Mouse (Mus musculus) Patski (cell line): Measurements from ENCODE around the gene Itpr1. TPM values are rescaled to one million over a fixed set of nuclear protein-coding genes. Genes with fewer than 3 reads are reported as not detected.
A peak's percentile ranks its signal among the peaks of the same experiment; 100 is the strongest.
"Not testable (repeated sequence)": the region's sequence is repeated elsewhere in the genome, so short reads cannot be mapped to it uniquely, and the experiment has no call there.

ENCODE experiments used
- ATAC-seq: fragments of 100-300 bp; one replicate; pipeline ENCODE4 v1.8.0; 2021
- CTCF ChIA-PET: fragments of 350-600 bp; sonication (Branson Sonifier 250); formaldehyde crosslinking; loops from one replicate; lab custom pipeline; 2022; ENCODE audit warnings: inconsistent platforms; lab: Charles Lee
- POLR2A ChIA-PET: fragments of 350-600 bp; sonication (Branson Sonifier 250); formaldehyde crosslinking; loops from one replicate; lab custom pipeline; 2022; ENCODE audit warnings: antibody characterized with exemption, inconsistent platforms; lab: Charles Lee
- DNase-seq: peaks from one replicate; pipeline ENCODE4 v3.0.0-alpha.2; 2011; ENCODE audit warnings: low read depth, low spot score
- H3K27me3 ChIP-seq: fragments of 371-371 bp; one replicate; pipeline ENCODE4 v1.5.1; 2021
- CTCF ChIP-seq: fragments of 100-300 bp; IDR thresholded peaks from one replicate; pipeline ENCODE4 v1.5.1; 2021
- in situ Hi-C: fragments of 300-500 bp; cut with MboI; formaldehyde crosslinking; loops from 3 replicates; pipeline ENCODE4 v1.11.1; 2018; ENCODE audit warnings: low pct_unique_long_range_greater_than_20kb, mixed read lengths
- polyA plus RNA-seq: library from polyadenylated mRNA; unstranded; gene quantifications from one replicate; pipeline ENCODE4 v1.2.3, GENCODE M21; 2021

The Itpr1 gene
- polyA plus RNA-seq, 1 experiment from 2014 or later = 67.1 TPM

DNA sequence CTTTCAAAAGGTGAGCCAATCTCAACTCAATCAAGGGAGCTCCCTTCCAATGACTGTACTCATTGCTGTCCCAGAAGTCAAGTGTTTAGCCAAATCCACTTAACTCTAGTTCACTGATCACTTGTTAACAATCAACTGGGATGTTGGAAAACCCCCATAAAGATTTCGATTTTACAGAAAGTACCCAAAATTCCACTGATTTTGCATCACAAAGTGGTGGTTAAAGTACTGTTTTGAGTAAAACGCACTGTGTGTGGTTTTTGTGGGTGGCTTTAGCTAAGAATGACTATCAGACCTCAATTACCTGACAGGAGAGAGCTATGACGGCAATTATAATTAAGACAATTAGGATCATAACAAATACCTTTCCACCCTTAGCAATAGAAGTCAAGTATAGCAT lies 340.1 kb downstream of the Itpr1 start:
- in situ Hi-C loops = no loop called here
- no peak for ATAC-seq
- no peaks in the 10 kb centered on the region for H3K27me3 ChIP-seq
- ChIA-PET POLR2A (interaction anchor here (0.6 kb wide), 1 partner anchor 15 kb away, joined by 4 read pairs; no protein-coding TSS in a partner anchor), CTCF (interaction anchor here (1.2 to 1.9 kb wide), 3 partner anchors 10 to 19 kb away, joined by 3 to 9 read pairs (median 3); no protein-coding TSS in a partner anchor)
- no peak for DNase-seq
- no peak for TF ChIP-seq CTCF

DNA sequence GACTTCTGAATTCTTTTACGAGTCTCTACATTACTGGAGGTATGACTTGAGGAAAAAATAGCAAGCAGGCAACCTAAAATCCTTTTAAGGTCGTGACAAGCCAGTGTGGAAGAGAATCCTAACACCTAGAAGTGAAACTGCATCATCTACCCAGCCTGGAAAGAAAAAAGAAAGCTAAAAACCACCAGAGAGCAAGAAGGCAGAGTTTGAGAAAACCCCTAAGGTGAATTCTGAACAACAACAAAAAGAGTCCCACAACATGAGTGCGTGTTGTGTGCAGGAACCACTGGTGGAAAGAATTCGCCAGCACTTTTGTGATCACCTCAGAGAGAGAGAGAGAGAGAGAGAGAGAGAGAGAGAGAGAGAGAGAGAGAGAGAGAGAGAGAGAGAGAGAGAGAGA lies 340.6 kb downstream of the Itpr1 start:
- no peaks in the 10 kb centered on the region for H3K27me3 ChIP-seq
- TF ChIP-seq CTCF = no peak
- in situ Hi-C loops = no loop called here
- CTCF ChIA-PET = interaction anchor here (1.2 to 1.9 kb wide), 5 partner anchors 10 to 104 kb away, joined by 3 to 9 read pairs (median 3); no protein-coding TSS in a partner anchor
- POLR2A ChIA-PET = interaction anchor here (0.6 kb wide), 1 partner anchor 15 kb away, joined by 4 read pairs; no protein-coding TSS in a partner anchor
- ATAC-seq = no peak
- DNase-seq = no peak

DNA sequence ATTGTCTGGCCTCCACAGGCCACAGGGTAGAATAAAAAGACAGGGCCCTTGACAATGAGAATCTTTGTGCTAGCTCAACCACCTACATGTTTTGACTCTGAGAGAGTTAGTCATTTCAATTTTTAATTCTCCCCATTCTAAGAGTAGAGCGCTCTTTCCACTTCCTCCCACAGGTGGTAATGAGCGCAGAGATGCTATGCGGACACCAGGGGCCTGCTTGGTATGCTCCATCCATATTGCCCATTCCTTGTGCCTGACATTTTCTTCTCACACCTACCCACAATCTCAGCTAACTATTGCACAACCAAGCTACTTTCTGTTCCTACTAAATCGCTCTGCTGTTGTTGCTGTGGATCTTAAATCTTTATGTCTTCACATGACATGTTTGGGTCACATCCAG lies 341.5 kb downstream of the Itpr1 start:
- ATAC-seq (no peak), DNase-seq (no peak)
- in situ Hi-C loops = no loop called here
- TF ChIP-seq CTCF = no peak
- H3K27me3 ChIP-seq = no peaks in the 10 kb centered on the region
- POLR2A ChIA-PET = interaction anchor here (0.7 kb wide), 1 partner anchor 211 kb away, joined by 5 read pairs; no protein-coding TSS in a partner anchor
- CTCF ChIA-PET = interaction anchor here (1.1 to 1.6 kb wide), 4 partner anchors 12 to 104 kb away, joined by 3 to 4 read pairs (median 4); no protein-coding TSS in a partner anchor

DNA sequence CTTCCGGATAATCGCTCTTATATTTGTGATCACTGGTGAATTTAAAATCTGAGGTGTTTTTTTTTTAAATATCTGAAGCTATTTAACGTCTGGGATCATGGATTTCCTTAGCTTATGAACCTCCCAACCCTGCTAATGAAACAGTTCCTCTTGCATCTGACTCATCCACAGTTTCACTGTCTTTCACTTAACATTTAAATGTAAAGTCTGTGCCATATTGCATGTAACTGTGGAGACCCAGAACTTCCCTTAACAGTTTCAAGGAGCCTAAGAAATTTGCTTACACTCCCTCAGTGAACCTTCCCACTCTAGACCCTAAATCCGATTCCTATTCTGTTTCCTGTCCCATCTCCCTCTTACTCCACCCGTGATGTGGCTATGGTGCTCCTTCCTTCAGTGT lies 342.0 kb downstream of the Itpr1 start:
- POLR2A ChIA-PET = interaction anchor here (0.7 kb wide), 1 partner anchor 211 kb away, joined by 5 read pairs; no protein-coding TSS in a partner anchor
- ATAC-seq (no peak), DNase-seq (no peak)
- CTCF ChIA-PET = interaction anchor here (1.1 to 1.6 kb wide), 4 partner anchors 11 to 103 kb away, joined by 3 to 4 read pairs (median 4); no protein-coding TSS in a partner anchor
- no peaks in the 10 kb centered on the region for H3K27me3 ChIP-seq
- TF ChIP-seq CTCF = no peak
- in situ Hi-C loops = no loop called here

DNA sequence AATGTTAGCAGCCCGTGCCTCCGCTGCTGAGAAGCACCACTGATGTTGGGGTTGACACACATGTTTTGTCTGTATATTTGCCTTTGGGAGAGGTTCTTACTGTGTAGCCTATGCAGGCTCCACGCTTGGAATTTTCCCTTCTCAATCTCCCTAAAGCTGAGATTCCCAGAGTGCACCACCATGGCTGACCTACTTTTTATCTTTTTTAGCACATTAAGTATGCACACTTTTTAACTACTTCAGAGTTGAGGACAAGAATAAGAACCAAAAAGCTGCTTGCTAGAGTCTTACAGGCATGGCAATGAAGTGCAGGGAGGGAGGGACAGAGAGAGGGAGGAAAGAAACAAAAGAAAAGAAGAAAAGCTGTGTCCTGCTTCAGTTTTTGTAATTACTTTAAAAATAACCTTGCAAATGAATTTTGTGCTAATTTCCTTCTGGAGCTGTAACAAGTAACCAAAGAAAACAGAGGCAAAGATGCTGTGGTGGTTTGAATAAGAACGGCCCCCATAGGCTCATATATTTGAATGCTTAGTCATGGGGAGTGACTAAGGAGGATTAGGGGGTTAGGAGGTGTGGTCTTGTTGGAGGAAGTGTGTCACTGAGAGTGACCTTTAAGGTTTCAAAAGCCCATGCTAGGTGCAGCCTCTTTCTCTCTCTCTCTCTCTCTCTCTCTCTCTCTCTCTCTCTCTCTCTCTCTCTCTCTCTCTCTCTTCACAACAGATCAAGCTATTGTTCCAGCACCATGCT lies 344.9 kb downstream of the Itpr1 start:
- ATAC-seq = no peak
- in situ Hi-C loops = no loop called here
- ChIA-PET POLR2A (no interaction called here), CTCF (no interaction called here)
- DNase-seq = no peak
- TF ChIP-seq CTCF = no peak
- no peaks in the 10 kb centered on the region for H3K27me3 ChIP-seq

DNA sequence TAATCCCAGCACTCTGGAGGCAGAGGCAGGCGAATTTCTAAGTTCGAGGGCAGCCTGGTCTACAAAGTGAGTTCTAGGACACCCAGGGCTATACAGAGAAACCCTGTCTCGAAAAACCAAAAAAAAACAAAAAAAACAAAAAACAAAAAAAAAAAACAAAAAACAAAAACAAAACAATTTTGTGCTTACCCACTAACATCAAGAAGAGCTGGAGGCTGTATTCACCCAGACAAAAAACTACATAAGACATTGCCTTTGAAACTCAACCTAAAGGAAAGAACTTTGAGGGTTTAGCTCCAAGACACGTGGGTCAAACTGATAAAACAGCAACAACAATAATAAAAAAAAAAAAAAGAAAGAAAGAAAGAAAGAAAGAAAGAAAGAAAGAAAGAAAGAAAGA lies 346.3 kb downstream of the Itpr1 start:
- H3K27me3 ChIP-seq, in situ Hi-C loops, DNase-seq, ATAC-seq: not testable (repeated sequence)
- POLR2A ChIA-PET = interaction anchor here (0.7 kb wide), 1 partner anchor 12 kb away, joined by 3 read pairs; no protein-coding TSS in a partner anchor
- CTCF ChIA-PET = interaction anchor here (1.2 kb wide), 1 partner anchor 20 kb away, joined by 3 read pairs; no protein-coding TSS in a partner anchor

DNA sequence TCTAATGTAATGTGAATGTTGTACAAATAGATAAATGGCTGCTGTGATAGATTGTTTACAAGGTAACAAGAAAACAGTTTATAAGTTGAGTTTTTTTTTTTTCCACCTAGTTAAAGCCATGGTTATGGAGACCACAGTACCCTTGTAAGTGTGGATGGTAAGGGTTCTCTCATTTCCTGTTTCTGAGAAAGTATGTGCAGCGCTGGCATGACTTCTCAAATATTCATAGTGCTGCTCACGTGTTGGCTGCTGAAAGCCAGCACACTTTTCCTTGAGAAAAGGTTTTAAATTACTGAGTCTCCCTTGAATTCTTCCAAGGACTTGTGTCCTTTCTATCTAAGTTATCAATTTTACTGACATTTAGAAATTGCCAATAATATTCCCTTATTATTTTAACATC lies 350.1 kb downstream of the Itpr1 start:
- no peak for DNase-seq
- no peak for ATAC-seq
- in situ Hi-C loops = no loop called here
- TF ChIP-seq CTCF = no peak
- ChIA-PET CTCF (interaction anchor here (1.1 kb wide), 1 partner anchor 11 kb away, joined by 3 read pairs; no protein-coding TSS in a partner anchor), POLR2A (interaction anchor here (0.6 kb wide), 1 partner anchor 33 kb away, joined by 5 read pairs; no protein-coding TSS in a partner anchor)
- H3K27me3 ChIP-seq = no peaks in the 10 kb centered on the region

DNA sequence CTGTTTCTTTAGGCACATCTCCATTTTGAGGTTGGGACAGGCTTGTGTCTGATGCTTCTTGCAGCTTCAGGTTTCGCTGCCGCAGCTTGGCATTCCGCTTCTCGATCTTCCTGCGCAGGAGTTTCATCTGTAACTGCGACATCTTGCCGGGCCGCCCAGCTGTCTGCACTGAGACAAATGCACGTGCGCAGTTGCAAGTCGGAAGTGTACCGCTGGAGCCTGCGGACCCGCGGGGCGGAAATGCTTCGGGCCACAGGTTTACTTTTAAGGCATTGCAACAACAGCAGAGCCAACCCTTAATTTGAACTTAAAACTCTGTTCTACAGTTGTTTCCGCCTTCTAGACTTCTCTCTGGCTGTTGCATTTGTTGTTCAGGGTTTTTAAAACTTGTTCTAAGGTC lies 352.6 kb downstream of the Itpr1 start:
- DNase-seq, POLR2A ChIA-PET, ATAC-seq, in situ Hi-C loops, H3K27me3 ChIP-seq: not testable (repeated sequence)
- CTCF ChIA-PET = interaction anchor here (1.1 to 2.3 kb wide), 3 partner anchors 11 to 15 kb away, joined by 3 to 9 read pairs (median 4); no protein-coding TSS in a partner anchor

DNA sequence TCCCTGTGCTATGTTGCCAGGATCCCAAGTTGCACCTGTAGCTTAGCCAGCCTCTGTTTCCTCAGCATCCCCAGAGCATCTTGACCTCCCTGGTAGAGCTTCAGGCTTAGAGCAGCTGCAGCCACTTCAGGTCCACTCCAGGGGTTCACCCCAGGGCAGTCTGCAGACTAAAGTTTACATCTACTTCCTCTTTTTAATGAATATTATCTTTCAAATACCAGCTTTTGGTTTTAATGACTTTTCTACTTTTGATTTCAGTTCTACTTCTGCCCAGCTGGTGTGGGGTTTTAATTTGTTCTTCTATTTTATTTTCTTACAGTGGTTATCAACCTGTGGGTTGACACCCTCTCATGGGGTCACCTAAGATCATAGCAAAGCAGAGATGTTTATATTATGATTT lies 353.7 kb downstream of the Itpr1 start:
- CTCF ChIA-PET = interaction anchor here (1.1 to 2.3 kb wide), 4 partner anchors 12 to 34 kb away, joined by 3 to 9 read pairs (median 4); no protein-coding TSS in a partner anchor
- DNase-seq (no peak), ATAC-seq (no peak)
- in situ Hi-C loops = no loop called here
- POLR2A ChIA-PET = no interaction called here
- H3K27me3 ChIP-seq = no peaks in the 10 kb centered on the region
- TF ChIP-seq CTCF = no peak

DNA sequence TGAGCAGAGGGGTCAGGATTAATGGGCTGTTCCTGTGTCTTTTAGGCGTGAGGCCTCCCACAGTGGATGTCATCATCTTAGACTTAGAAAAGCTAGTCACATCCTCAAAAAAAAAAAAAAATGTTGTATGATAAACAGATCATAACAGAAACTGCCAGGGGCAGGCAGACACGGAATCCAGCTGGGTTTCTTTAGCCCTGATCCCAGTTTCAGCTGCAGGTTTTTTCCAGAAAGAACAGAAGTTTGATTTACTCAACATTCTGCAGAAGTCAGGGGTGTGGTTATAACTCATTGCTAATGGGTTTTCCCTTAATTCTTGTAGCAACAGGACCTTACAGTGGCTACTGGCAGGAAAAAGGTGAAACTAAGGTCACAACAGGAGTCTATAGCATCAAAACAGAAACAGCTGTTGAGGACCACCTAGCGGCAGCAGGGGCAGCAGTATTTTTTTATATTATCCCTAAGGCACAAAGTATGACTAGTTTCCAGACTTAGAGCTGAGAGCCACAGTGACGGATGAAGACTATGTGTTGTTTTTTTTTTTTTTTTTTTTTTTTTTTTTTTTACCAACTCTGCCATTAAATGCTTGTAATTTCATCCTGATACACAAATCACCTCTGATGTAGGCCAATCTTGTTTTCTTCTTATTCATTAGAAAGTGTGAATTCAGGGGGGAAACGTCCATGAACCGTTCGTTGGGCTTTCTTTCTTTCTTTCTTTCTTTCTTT lies 356.7 kb downstream of the Itpr1 start:
- no peak for TF ChIP-seq CTCF
- DNase-seq (peak; percentile 27), ATAC-seq (peak; percentile 33)
- in situ Hi-C loops = no loop called here
- ChIA-PET CTCF (interaction anchor here (1.2 kb wide), 1 partner anchor 12 kb away, joined by 3 read pairs; no protein-coding TSS in a partner anchor), POLR2A (no interaction called here)
- H3K27me3 ChIP-seq = no peaks in the 10 kb centered on the region
